Mouse (Mus musculus) midbrain, embryonic 16.5 days (tissue): ENCODE data around the gene E2f6. TPM values are rescaled to one million over a fixed set of nuclear protein-coding genes. Genes with fewer than 3 reads are reported as not detected.

Experiments
- ATAC-seq: fragments of 200-750 bp; cut with Nextera tagmentation; 2 replicates; pipeline ENCODE4 v1.8.0; 2017; ENCODE audit warnings: moderate TSS enrichment
- H3K27ac ChIP-seq: fragments of 300-500 bp; sonication (generic); 2 replicates; pipeline ENCODE4 v1.5.1; 2014; ENCODE audit warnings: mild to moderate bottlenecking, low read length, mixed read lengths
- H3K27me3 ChIP-seq: fragments of 300-500 bp; sonication (generic); 2 replicates; pipeline ENCODE4 v1.6.1; 2014; ENCODE audit warnings: low read depth, low read length, mixed read lengths; ENCODE audit not compliant: control insufficient read depth, insufficient read depth
- H3K36me3 ChIP-seq: fragments of 300-500 bp; sonication (generic); 2 replicates; pipeline ENCODE4 v1.6.1; 2014; ENCODE audit warnings: mild to moderate bottlenecking, low read length, moderate library complexity, mixed read lengths; ENCODE audit not compliant: control insufficient read depth, insufficient read depth
- H3K4me1 ChIP-seq: fragments of 300-500 bp; sonication (generic); 2 replicates; pipeline ENCODE4 v1.6.1; 2014; ENCODE audit warnings: mild to moderate bottlenecking, low read length, mixed read lengths; ENCODE audit not compliant: control insufficient read depth, insufficient read depth
- H3K4me2 ChIP-seq: fragments of 300-500 bp; sonication (generic); 2 replicates; pipeline ENCODE4 v1.6.1; 2014; ENCODE audit warnings: mild to moderate bottlenecking, low read length, mixed read lengths
- H3K4me3 ChIP-seq: fragments of 300-500 bp; sonication (generic); 2 replicates; pipeline ENCODE4 v1.5.1; 2014; ENCODE audit warnings: low read depth, mild to moderate bottlenecking, low read length, moderate library complexity, mixed read lengths
- H3K9ac ChIP-seq: fragments of 300-500 bp; sonication (generic); 2 replicates; pipeline ENCODE4 v1.6.1; 2014; ENCODE audit warnings: low read depth, low read length, mixed read lengths
- H3K9me3 ChIP-seq: fragments of 300-500 bp; sonication (generic); replicated peaks from 2 replicates; pipeline ENCODE4 v1.6.1; 2014; ENCODE audit warnings: mild to moderate bottlenecking, low read length, mixed read lengths; ENCODE audit not compliant: control insufficient read depth, poor library complexity, severe bottlenecking
- WGBS: fragments of 180-500 bp; shearing (Covaris S2); extraction: QIAGEN DNeasy Blood & Tissue Kit; methylation state at CpG from one replicate; pipeline ENCODE4 v1.1.7; 2014; 5-methylcytosine and 5-hydroxymethylcytosine counted together
- polyA plus RNA-seq: library from polyadenylated mRNA; unstranded; fragments of >200 nt; fragmentation: Nextera tagmentation; extraction: Ambion mirVana; gene quantifications from 2 replicates; pipeline ENCODE4 v1.2.1, GENCODE M21; 2015

The E2f6 gene
- polyA plus RNA-seq, 1 experiment from 2014 or later: 23.7 TPM

DNA sequence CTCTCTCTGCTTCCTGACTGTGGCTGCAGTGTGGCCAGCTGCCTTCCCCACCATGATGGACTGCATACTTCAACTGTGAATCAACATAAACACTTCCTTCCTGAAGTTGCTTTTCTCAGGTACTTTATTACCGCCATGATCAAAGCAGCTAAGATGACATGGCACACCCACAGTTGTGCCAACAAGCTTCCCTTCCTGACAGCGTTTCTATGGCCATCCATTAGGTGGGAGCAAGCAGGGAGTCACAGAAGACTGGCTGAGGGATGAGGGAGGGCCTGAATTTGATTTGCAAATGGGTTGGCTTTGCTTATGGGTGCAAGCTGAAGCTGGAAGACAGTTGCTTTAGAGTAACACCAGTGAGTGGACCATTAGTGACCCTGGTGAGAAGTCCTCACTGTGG, 39.1 kb downstream of the E2f6 start:
- ATAC-seq: no peak
- H3K27ac ChIP-seq: no peak overlapping the region
- peaks cover 5% of the 10 kb centered on the region for H3K4me1 ChIP-seq
- H3K9me3 ChIP-seq: no peaks in the 10 kb centered on the region
- WGBS: 72% methylated on average over 2 of the region's 2 CpGs
- no peaks in the 10 kb centered on the region for H3K36me3 ChIP-seq
- H3K27me3 ChIP-seq: no peaks in the 10 kb centered on the region
- H3K4me2 ChIP-seq: no peak overlapping the region
- H3K9ac ChIP-seq: no peak overlapping the region
- H3K4me3 ChIP-seq: no peak overlapping the region

GRCm38 (mm10) chr12:16850431-16851375, 39.9 kb downstream of the E2f6 start:
- 51% methylated on average over 16 of the region's 16 CpGs for WGBS
- Histone ChIP-seq H3K9ac (no peak overlapping the region), H3K4me3 (no peak overlapping the region), H3K9me3 (no peaks in the 10 kb centered on the region), H3K27me3 (no peaks in the 10 kb centered on the region), H3K4me1 (peaks cover 6% of the 10 kb centered on the region; the same call in 1 of the 2 replicates), H3K36me3 (no peaks in the 10 kb centered on the region), H3K27ac (no peak overlapping the region), H3K4me2 (no peak overlapping the region)
- no peak for ATAC-seq

GRCm38 (mm10) chr12:16853431-16854165, 42.8 kb downstream of the E2f6 start:
- Histone ChIP-seq H3K27me3 (no peaks in the 10 kb centered on the region), H3K27ac (no peak overlapping the region), H3K4me1 (peaks cover 11% of the 10 kb centered on the region), H3K4me3 (no peak overlapping the region), H3K36me3 (no peaks in the 10 kb centered on the region), H3K9ac (no peak overlapping the region), H3K9me3 (no peaks in the 10 kb centered on the region), H3K4me2 (no peak overlapping the region)
- no peak for ATAC-seq
- WGBS: 84% methylated on average over 11 of the region's 11 CpGs

- Histone ChIP-seq H3K36me3 (no peaks in the 10 kb centered on the region), H3K27ac (peak overlapping the region; percentile 96), H3K4me3 (peak overlapping the region; percentile 8; the same call in 1 of the 2 replicates), H3K4me1 (peaks cover 11% of the 10 kb centered on the region), H3K27me3 (no peaks in the 10 kb centered on the region), H3K9me3 (no peaks in the 10 kb centered on the region), H3K9ac (peak overlapping the region; percentile 42; the same call in 1 of the 2 replicates), H3K4me2 (peak overlapping the region; percentile 53)
- 6% methylated on average over 6 of the region's 6 CpGs for WGBS
- ATAC-seq: peak; percentile 98
These were observed 45.0 kb downstream of the E2f6 start for GRCm38 (mm10) chr12:16855632-16856305.

- peaks cover 11% of the 10 kb centered on the region for H3K4me1 ChIP-seq
- no peak overlapping the region for H3K9ac ChIP-seq
- no peaks in the 10 kb centered on the region for H3K9me3 ChIP-seq
- H3K27me3 ChIP-seq: no peaks in the 10 kb centered on the region
- H3K4me3 ChIP-seq: no peak overlapping the region
- WGBS: 27% methylated on average over 2 of the region's 2 CpGs
- H3K36me3 ChIP-seq: no peaks in the 10 kb centered on the region
- peak overlapping the region; percentile 53; the same call in 1 of the 2 replicates for H3K4me2 ChIP-seq
- peak; percentile 72 for ATAC-seq
- H3K27ac ChIP-seq: peak overlapping the region; percentile 96
These were observed 45.5 kb downstream of the E2f6 start for GRCm38 (mm10) chr12:16856306-16856679.

DNA sequence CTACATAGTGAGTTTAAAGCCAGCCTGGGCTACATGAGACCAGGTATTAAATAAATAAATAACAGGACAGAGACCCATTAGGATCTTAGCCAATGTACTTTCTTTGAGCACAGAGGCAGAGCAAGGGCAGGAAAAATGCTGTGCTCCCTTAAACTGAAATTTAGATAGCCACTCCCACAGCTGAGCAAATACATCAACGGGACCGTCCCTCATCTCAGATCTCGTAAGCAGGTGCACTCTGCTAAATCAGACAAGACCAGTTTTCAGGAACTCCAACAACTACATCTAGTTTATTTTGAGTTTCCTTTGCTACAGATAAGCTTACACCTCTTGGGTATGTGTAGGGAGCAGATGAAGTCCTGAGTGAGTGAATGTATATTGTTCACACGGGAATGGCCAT, 47.3 kb downstream of the E2f6 start:
- ATAC-seq: no peak
- peaks cover 11% of the 10 kb centered on the region for H3K4me1 ChIP-seq
- H3K9ac ChIP-seq: no peak overlapping the region
- no peak overlapping the region for H3K4me2 ChIP-seq
- H3K27ac ChIP-seq: no peak overlapping the region
- no peaks in the 10 kb centered on the region for H3K27me3 ChIP-seq
- WGBS: 86% methylated on average over 4 of the region's 4 CpGs
- H3K36me3 ChIP-seq: no peaks in the 10 kb centered on the region
- H3K9me3 ChIP-seq: no peaks in the 10 kb centered on the region
- no peak overlapping the region for H3K4me3 ChIP-seq

DNA sequence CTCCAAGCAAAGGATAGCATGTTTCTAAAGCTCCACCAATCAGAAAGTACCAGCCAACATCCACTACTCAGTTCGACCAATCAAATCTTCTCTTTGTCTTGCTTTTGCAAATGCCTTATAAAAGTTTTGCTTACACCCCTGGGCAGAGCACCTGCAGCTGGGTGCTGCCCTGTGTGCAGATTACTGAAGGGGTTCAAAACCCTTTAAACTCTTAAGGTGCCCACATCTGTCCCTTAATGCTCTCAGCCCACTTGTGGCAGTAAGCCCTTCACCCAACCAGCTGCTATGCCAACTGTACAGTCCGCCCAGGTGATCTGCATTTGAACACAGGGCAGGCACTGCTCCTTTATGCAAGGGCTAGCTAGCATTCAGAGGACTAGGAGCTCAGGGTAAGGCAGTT, 49.0 kb downstream of the E2f6 start:
- no peak overlapping the region for H3K4me3 ChIP-seq
- H3K4me1 ChIP-seq: peaks cover 10% of the 10 kb centered on the region
- no peaks in the 10 kb centered on the region for H3K36me3 ChIP-seq
- H3K4me2 ChIP-seq: no peak overlapping the region
- 87% methylated on average over 2 of the region's 2 CpGs for WGBS
- ATAC-seq: no peak
- H3K27me3 ChIP-seq: no peaks in the 10 kb centered on the region
- no peaks in the 10 kb centered on the region for H3K9me3 ChIP-seq
- no peak overlapping the region for H3K9ac ChIP-seq
- H3K27ac ChIP-seq: no peak overlapping the region

DNA sequence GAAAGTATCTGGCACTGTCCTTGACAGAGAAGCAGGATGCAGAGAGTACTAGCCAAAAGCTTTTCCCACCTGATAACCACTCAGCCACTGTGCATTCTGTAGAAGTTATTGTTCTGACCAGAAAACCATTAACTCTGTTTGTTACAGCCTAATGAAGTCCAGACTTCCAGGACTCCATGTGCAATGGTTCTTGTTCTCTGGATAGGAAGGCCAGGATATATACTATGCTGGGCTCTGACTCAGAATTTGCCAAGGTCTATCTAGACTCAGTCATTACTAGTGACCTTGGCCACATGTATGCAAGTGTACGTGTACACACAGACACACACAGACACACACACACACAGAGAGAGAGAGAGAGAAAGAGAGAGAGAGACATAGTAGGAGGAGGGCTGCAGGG, 49.8 kb downstream of the E2f6 start:
- Histone ChIP-seq H3K36me3 (no peaks in the 10 kb centered on the region), H3K4me1 (peaks cover 5% of the 10 kb centered on the region), H3K27me3 (no peaks in the 10 kb centered on the region), H3K9ac (no peak overlapping the region), H3K4me2 (no peak overlapping the region), H3K27ac (no peak overlapping the region), H3K4me3 (no peak overlapping the region), H3K9me3 (no peaks in the 10 kb centered on the region)
- ATAC-seq: no peak
- 89% methylated on average over 1 of the region's 1 CpGs for WGBS
